Mouse (Mus musculus): ENCODE results near the gene AI413582.

Gene AI413582

DNA sequence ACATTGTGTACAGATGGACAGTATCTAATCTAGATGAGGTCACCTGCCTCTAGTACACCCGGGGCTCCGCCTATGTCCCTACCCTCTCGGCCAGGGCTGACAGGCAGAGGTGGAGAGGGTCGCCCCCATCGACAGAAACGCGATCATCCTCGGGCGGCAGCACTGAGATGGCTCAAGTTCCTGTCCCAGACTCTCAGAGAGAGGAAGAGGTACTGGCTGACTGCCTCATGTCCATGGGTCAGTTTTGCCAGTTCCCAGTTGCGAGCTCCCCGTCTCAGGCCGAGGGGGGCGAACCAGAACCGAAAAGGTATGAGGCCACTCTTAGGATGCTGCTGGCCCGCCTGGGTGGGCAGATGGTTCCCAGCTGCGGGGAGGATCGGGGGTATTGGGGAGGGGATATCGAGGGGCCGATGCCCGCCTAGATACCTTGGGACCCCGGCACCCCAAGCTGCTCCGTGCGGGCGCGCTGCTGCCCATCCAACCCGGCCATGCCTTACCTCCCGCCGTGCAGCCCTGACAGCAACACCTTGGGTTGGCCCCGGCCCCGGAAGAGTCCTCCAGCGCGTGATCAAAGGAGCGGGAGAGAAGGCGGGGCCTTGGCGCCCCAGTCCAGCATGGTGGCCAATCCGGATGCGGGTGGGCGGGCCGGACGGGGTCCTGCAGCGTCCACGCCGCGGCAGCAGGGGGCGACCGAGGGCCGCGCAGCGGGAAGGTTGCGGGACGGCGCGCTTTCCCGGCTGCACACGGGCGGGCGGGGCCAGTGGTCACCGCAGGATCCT, at the start of gene AI413582:
AI413582 (minus strand) TSS at position 594 of the 779 bp plus-strand sequence.
- peak; percentile 86 for DNase-seq (ENCODE audit: low spot score)

DNA sequence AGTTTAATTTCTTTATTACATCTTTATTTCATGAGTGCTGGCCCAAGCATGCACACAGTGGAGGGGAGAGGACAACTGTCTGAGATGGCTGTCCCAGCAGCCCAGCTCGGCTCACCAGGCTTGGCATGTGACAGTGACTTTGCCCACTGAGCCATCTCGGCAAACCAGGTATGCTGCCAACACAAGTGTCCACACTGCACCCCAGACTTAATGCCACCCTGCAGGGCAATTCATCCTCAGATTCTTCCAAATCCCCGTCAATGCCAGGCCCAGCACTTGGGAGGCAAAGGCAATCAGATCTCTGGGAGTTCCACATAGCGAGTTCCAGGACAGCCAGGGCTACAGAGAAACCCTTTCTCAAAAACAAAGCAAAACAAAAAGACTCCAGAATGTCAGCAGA, 47.5 kb upstream of the AI413582 start:
- no peak for DNase-seq (ENCODE audit: low spot score)

DNA sequence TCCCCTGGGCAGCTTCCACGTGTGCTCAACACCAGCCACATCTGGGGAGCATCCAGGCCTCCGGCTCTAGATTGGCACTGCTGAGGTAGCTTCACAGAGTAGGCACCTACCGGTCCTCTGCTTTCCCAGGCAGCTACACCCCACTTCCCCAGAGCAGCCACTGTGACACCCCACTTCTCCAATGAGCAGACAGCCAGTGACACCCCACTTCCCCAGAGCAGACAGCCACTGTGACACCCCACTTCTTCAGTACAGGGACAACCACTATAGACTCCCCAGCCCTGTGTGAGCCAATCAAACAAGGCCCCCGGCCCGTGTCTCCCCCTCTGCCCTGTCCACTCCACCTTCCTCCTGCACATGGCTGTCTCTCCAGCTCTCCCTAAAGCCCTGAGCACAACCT, 46.4 kb upstream of the AI413582 start:
- DNase-seq (ENCODE audit: low spot score) = no peak

DNA sequence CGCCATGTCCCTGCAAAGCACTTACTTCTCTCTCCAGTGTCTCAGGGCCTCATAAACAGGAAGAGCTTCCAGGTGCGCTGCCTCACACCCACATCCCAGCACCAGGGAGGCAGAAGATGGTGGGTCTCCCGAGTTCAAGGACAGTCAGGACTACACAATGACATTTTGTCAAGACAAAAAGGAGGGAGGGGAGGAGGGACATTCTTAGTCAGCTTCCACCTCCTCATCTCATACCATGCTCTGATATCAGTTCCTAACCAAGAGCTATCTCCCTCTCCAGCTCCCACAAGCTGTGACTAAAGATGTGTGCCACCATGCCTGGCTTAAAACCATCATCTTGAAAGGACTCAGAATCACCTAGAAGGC, 45.9 kb upstream of the AI413582 start:
- no peak for DNase-seq (ENCODE audit: low spot score)

DNA sequence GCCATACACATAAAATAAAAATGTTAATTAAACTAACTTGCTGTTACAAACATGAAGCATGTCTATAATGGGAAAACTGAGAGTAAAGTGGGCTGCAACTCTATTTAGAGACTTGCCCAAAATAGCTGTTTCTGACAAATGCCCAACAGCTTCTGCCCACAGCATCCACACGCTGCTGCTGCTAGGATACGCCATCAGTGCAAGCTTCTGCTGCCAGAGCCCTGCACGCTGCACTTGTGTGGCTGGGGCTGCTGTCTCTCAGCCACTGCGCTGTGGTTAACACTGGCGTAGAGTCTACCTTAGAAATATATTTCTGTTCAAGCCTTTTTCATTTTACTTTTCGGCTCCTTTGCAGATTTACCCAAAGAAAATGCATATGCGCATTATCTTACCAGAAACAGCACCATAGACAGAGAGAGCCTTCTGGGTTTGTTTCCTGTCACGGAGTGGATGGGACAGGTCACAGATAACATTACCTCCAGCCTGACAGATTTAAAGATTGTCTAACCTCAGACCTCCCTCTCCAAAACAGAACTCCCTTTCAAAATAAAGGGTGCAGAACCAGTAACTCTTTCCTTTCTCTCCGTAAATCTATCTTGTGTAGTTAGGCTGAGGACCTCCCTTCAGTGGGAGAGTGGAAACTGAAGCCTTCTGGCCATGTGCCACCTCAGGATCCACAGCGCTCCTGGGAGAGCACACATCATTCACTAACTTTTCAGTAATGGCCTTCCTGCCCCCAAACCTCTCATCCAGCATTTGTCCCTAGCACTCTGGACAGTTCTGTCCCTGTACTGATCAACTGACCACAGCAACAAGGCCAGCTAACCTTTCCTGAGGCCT, 45.3 kb upstream of the AI413582 start:
- DNase-seq (ENCODE audit: low spot score) = no peak

DNA sequence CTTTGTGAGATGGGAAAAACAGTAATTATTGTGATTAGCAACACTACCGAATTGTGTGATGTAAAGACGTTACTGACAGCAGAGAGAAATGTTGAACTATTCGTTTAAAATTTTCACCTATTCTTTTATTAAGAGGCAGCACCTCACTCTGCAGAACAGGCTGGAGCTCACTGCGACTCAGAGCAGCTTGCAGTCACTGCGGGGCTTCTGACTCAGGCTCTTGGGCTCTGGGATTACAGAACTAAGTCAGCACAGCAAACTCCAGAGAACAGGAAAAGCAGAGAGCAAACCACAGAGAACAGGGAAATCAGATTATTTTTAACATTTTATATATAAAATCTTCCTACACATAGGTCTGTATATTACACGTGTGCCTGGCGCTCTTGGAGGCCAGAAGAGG, 44.0 kb upstream of the AI413582 start:
- no peak for DNase-seq (ENCODE audit: low spot score)

DNA sequence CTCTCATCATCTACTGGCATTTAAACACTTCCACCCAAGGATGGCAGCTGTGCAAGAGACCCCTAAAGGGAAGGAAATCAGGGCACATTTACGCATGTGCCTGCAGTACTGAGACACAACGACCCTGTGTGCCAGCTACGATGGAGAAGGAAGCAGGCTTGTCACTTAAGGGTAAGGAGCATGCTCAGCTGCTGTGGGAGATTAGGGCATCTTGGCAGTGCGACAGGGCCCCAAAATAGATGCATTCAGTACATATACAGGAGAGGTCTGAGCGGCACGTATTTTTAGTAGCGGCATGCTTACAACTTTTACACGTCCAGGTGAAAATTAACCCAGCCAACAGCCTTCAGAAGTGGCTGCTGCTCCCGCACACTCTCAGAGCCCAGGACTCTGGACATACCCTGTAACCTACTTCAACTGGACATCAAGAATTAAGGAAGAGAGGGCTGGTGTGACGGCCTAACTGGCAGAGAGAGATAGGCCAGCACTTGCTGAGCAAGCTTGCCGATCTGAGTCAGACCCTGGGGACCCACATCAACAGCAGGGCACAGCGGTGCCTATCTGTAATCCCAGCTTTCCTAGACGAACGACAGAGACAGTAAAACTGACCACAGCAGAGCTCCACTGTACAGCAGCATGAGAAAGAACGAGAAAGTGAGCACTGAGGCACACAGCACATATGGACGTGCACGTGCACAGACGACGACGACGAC, 38.1 kb upstream of the AI413582 start:
- no peak for DNase-seq (ENCODE audit: low spot score)

DNA sequence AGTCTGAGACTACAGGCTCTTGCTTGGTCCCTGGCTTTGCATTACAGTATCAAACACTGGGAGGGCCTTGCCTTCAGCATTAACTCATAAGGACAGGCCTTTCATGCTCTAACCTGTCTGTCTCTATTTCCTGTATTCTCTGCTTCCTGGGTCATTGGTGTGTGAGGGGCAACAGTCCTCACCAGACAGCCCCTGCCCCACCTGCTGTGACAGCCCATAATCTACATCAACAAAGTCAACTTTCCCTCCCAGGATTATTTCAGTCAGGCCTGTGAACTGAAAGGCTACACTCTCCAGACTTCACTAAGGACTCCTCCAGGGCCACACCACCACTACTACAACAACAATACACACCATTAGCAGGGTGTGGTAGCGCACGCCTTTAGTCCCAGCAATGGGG, 37.5 kb upstream of the AI413582 start:
- DNase-seq (ENCODE audit: low spot score) = no peak

DNA sequence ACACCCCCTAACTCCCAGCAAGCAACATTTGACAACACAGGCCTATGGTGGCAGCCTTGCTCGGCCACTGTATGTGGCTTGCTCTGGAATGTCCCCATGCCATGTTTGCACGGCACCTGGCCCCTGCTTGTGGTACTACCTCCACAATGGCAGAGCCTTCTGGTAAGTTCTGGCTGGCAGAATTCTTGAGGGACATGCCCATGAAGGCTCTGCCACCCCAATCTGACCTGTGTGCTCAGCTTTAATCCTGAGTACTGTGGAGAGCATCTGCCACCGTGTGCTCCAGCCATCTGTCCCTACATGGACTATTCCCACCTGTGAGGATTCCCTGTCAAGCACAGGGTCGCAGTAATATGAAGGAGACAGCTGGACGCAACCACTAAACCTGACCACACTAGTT, 35.3 kb upstream of the AI413582 start:
- no peak for DNase-seq (ENCODE audit: low spot score)

DNA sequence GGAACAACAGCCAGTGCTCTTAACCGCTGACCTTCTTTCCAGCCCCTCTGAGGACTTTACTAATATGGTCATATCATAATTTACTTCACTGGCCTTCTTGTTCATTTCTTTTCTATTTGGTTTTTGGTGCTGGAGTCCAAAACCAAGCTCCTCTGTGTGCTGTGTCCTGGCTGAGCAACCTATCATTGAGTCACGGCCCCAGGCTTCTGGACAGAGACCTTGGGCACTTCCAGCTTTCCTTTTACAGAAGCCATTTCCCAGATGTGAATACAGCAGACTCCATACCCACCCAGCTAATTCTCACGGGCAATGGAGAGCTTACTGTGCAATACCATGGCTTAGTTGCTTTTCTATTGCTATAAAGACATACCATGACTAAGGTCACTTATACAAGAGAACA, 34.7 kb upstream of the AI413582 start:
- no peak for DNase-seq (ENCODE audit: low spot score)

DNA sequence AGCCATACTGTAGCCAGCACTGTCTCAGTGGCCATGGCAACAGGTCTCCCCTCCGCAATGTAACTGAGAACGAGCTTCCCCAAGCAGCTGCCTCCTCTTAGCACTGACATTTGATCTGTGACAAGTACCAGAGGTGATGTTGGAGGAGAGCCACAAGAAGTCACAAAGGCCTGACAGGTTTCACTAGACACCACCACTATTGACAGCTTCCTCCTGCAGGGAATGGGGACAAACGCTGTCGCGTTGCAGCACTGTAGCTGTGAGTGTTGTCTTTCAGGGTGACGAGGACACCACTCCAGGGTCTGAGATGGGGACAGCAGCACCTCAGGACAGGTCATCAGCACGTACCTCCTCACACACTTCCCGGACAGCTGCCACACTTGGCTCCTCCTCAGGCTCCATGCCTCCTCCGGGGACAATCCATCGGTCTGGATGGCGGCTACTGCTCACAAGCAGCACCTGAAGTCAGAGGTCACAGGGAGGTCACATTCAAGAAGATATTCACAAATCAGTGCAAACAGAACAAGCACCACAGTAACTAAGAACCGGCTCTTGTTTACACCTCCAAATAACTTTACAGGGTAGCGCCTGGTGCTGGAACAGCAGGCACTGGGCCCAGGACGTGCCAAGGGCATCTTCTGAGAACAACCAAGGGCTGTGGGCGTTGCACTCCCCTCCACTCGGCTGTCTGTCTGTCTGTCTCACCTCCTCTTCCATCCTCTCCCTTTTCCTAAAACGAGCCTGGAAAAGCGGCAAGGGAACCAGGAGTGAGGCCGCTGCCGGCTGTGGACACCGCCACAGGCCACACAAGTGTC, 31.0 kb upstream of the AI413582 start:
- DNase-seq (ENCODE audit: low spot score) = no peak

DNA sequence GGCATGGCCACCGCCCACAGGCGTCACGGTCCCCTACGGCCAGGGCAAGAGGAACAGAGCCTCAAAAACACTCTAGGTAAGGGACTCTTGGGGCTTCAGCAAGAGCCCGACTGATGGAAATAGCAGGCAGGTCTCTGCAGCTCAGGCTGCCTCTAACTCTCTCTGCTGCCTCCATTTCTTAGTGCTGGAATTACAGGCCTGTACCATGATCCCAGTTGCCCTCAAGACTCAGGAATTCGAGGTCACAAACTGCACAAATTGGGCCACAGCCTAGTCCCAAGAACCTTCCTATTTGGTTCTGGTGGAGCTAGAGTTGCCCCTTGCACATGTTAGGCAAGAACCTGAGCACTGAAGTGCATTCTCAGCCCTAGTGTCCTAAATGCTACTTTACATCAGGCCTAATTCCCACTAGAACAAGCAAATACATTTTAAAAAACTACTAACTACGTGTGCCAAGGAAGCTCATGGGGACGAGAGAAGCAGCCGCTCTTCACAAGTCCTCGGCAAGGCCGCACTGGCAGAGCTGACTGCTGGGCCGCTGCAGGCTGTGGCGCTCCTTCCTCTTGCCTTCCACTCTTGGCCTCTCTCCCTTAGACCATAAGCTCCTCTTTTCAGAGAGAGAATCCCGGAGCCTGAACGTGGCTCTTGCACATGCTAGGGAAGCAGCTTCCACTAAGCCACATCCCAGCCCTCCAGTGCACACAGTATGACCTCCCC, 30.3 kb upstream of the AI413582 start:
- no peak for DNase-seq (ENCODE audit: low spot score)

DNA sequence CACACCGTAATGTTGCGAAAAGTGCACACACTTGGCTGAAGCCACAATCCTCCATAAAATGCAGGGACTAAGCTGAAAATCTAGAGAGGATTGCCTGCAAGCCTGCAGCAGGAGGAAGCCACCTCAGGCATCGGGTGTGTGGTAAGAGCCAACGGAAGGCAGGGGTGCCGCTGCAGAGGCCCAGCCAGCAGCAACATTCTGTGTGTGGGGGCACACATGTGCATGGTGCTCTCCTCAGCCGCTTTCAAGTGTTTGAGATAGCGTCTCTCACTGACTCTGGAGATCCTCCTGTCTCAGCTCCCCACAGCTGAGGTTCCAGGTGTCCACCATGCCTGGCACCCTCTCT, 27.0 kb upstream of the AI413582 start:
- DNase-seq (ENCODE audit: low spot score) = no peak

DNA sequence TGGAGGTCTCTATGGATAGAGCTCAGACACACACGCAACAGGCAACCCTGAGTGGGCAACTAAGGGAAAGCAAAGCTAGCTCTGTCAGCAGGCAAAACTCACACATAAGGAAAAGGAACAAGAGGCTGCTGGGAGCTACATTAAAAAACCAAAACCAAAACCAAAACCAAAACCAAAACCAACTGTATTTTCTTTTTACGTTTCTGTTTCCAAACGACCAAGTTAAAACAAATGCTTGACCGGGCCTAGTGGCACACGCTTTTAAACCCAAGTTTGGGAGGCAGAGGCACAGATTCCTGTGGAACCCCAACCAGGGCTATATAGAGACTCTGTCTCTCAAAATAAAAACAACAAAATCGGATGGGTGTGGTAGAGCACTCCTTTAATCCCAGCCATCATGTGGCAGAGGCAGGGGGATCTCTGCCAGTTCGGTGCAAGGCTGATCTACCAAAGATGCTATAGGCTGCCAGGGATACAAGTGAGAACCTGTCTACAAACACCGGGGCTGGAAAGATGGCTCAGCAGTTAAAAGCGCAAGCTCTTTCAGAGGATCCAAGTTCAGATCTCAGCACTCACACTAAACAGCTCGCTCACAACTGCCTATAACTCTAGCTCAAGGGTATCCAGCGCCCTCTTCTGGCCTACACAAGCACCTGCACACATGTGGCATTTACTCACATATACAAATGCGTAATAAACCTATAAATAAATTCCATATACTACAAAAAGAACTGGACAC, 26.4 kb upstream of the AI413582 start:
- no peak for DNase-seq (ENCODE audit: low spot score)

DNA sequence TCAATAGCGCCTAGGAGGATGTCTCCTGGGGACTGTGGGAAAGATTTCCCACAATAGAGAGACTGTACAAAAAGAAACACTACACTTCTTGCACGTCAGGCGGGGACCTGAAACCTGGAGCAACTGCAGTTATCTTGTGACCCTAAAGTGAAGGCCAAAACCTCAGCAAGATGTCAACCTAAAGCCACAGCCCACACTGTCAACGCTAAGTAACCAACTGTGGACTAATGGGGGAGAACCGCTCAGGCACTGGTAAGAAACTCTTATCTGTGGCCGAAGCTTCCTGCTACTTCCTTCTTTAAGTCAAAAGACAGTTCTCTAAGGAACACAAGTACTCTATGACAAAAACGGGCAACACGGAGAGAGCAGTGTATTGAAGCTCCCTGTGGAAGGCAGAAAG, 22.7 kb upstream of the AI413582 start:
- no peak for DNase-seq (ENCODE audit: low spot score)

DNA sequence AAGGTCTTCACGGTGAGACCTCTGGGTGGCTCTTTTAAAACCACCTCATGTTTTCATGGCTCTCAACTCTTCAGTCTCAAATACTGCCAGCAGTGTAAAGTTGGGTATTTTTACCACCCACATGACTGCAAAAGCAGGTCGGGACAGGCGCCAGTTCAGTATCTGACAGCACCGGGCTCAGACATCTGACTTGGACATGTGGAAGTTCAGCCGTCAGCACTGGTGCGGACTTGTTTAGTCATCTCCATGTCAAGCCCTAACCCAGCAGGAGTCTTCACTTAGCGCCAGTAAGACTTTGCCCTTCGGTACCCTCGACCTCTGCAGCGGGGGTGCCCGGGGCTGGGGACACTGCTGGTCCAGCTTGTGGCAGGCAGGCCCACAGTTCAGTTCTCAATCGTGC, 21.7 kb upstream of the AI413582 start:
- DNase-seq (ENCODE audit: low spot score) = no peak

DNA sequence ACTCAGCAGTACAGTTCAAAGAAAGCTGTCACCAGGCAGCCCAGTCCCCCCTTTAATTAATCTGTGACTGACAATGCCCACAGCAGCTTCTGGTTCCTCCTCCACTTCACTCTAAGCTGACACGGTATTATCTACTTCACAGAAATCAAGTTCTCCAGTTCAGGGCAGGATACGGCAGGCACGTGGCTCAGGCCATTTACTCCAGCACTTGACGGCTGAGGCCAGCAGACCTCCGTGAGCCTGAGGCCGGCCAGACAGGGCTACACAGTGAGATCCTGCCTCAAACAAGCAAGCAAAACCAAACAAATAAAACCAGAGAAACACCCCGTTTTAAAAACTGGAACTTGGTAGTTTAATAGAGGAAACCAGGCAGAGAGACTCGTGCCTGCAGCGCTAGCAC, 21.1 kb upstream of the AI413582 start:
- DNase-seq (ENCODE audit: low spot score) = no peak

DNA sequence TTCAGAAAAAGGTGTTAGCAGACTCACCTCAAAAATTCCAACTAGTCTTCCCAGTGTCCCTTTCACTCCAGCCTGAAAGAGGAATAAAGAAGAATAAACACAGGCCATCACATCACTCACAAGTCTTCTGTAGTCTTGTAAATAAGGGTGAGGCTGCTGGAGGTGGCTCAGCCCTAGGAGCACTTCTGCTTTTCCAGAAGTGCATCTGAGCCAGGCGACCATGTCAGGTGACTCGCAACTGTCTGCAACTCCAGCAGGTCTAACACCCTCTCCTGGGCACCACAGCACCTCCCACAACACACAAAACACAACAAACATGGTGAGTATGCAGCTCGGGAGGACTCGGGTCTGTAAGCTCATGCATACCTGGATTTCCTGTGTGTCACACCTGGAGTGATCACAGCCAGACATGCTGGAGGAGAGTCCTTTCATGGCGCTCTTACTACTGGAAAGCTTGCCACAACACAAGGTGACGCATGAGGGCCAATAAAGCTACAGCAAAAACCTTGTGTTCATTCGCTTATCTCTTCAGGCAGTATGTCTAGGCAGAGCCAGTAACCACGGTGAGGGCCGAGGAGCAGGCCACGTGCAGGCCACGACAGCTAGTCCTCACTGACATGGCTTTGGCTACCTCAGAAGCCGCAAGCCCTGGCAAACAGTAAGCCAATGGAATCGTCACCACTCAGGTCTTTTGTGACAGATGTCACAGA, 17.8 kb upstream of the AI413582 start:
- no peak for DNase-seq (ENCODE audit: low spot score)

DNA sequence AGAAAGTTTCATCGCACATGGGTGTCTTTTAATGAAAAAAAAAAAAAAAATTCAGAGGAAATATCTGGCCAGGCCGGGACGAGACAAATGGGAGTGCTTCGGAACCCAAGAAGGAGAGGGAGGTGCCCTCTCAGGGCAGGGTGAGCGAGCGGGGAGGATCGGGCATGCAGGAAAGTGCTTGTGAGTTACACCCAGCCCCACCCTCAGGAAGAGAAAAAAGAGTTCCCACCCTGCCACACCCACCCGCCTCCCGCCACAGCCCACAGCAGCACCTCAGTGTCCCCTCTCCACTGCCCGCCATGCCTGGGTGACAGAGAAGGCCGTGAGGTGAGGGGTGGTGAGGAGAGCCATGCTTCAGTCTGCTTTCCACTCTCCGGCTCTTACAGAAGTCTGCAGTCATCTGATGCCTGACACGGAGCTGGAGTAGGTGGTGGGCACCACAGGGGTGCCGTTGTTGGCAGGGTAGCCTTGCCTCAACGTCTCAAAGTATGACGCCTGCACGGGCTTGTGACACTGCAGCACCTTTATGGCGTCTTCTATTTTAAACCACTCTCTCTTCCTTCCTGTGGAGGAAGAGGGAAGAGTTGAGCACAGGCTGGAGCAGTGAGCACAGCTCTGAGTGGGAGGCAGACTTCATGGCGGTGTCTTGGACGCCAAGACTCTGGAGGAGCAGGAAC, 15.0 kb upstream of the AI413582 start:
- no peak for DNase-seq (ENCODE audit: low spot score)

DNA sequence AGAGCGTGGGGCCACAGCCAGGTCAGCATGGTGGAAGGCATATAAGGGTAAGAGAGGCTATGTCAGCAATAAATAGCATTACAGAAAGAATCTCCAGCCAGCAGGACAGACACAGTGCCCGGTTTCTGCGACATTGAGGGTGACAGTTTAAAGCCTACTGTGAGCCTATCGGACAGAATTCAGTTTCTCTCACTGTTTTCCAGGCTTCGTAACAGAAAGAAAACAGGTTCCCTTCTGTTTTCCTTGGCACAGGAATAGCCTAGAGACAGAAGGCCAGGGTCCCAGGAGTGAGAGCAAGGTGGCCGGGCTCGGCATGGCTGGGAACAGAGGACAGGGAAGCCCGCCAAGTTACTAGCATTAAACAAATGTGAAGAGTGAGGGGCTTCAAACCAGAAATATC, 14.3 kb upstream of the AI413582 start:
- DNase-seq (ENCODE audit: low spot score) = no peak
